Mouse (Mus musculus): Measurements from ENCODE around the gene Zfp873. TPM values are rescaled to one million over a fixed set of nuclear protein-coding genes. Genes with fewer than 3 reads are reported as not detected.
"Not testable (repeated sequence)": the region's sequence is repeated elsewhere in the genome, so short reads cannot be mapped to it uniquely, and the experiment has no call there.

The Zfp873 gene
- 10.6 and 11.4 TPM in 2 replicates for polyA plus RNA-seq (2014; fragmentation: Nextera tagmentation; extraction: Ambion mirVana)

DNA sequence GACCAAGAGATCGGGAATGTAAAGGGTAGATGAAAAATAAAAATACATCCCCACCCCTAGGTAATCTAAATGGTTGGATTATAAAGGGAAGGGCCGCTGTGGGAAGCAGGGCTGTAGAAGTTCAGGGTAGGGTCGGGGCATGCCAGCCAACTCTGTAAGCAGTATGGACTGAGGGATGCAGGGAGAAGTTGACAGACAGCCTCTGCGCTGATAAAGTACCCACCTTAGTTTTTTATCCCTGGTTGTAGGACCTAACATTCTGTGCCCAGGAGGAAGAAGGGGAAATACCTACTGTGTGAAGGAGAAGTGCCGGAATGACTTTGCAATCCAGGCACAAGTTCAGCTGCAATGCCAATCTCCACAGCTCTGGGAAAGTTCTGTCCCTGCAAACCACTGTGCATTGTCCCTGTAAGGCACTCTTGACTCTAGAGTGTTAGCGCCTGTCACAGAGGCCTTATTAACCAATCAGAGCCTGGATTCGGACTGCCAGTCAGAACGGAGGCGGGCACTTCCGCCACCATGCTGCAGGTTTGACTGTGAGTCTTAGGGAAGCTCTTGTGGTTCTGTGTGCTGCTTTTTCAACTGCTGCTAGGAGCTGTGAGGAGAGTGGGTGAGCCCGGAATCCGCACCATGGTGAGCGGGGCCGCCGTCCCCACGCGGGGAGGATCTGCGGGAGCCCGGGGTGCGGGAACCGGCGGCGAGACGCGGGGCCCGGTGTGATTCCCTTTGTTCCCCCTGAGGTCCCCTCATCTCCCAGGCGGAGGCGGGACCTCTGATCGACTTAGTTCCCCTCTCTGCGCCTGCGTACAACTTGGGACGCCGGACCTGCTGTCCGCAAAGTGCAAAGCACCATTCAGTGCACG, at the start of gene Zfp873:
Gene Zfp873 (plus strand): TSS at position 527 of the 863 bp plus-strand sequence.
- Histone ChIP-seq H3K9me3 (replicated peaks; ENCODE audit: control insufficient read depth, low read length) (peaks cover 26% of the 10 kb centered on the region), H3K4me1 (ENCODE audit: control insufficient read depth, insufficient read depth, low read length) (no peaks in the 10 kb centered on the region), H3K4me3 (ENCODE audit: low read depth, low read length) (peak within 1 kb of the TSS; percentile 73), H3K9ac (ENCODE audit: low read depth, low read length) (peak within 1 kb of the TSS; percentile 90), H3K4me2 (peak within 1 kb of the TSS; percentile 67), H3K27ac (ENCODE audit: low read depth, low read length) (peak within 1 kb of the TSS; percentile 93), H3K36me3 (ENCODE audit: control insufficient read depth, insufficient read depth, low read length) (peaks cover 14% of the 10 kb centered on the region), H3K27me3 (ENCODE audit: control insufficient read depth, insufficient read depth, low read length) (no peaks in the 10 kb centered on the region)
- WGBS (ENCODE audit: insufficient replicate concordance): 9% methylated on average over 35 of the region's 35 CpGs
- peak; percentile 97 for ATAC-seq (replicated peaks; ENCODE audit: insufficient number of reproducible peaks, low FRiP score, low TSS enrichment)

DNA sequence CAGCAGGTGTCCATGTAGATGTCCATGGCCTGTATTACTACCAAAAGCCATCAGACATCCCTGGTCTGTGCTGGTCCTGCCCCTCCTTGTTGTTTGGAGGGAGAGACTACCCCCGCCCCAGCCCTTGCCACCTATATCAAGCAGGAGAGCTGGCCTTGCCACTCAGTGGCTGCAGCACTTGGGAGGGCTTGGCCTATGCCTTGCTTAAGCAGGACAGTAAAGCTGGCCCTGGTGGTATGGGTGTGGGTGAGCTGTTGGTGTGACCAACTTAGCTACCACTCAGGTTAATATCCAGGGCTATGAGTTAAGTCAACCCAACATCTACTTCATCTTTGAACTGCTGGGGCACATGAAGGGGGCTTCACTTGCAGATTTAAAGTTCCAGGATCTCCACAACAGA, 44.7 kb upstream of the Zfp873 start:
- not testable (repeated sequence) for H3K27ac ChIP-seq (ENCODE audit: low read depth, low read length); H3K4me2 ChIP-seq; H3K9ac ChIP-seq (ENCODE audit: low read depth, low read length); ATAC-seq (replicated peaks; ENCODE audit: insufficient number of reproducible peaks, low FRiP score, low TSS enrichment); H3K27me3 ChIP-seq (ENCODE audit: control insufficient read depth, insufficient read depth, low read length); H3K4me1 ChIP-seq (ENCODE audit: control insufficient read depth, insufficient read depth, low read length); H3K4me3 ChIP-seq (ENCODE audit: low read depth, low read length); H3K36me3 ChIP-seq (ENCODE audit: control insufficient read depth, insufficient read depth, low read length); H3K9me3 ChIP-seq (replicated peaks; ENCODE audit: control insufficient read depth, low read length)
- 94% methylated on average over 1 of the region's 1 CpGs for WGBS (ENCODE audit: insufficient replicate concordance)

DNA sequence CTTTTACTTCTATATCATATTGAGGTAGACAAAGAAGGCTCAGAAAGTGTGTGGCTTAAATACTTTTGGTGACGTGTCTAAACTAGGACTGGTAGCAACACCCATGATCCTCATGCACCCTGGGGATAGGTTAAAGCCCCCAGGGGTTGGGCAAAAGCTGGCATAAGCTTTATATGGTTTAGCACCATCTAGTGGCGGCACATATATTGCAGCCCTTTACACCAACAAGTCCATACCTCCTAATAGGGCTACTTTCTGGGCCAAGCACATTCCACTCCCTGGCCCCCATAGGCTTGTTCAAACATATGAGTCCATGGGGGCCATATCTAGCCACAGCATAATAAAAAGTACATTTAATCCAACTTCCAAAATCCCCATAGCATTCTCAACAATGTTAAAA, 43.1 kb upstream of the Zfp873 start:
- not testable (repeated sequence) for H3K9ac ChIP-seq (ENCODE audit: low read depth, low read length); H3K4me1 ChIP-seq (ENCODE audit: control insufficient read depth, insufficient read depth, low read length); H3K27ac ChIP-seq (ENCODE audit: low read depth, low read length); ATAC-seq (replicated peaks; ENCODE audit: insufficient number of reproducible peaks, low FRiP score, low TSS enrichment); H3K4me2 ChIP-seq; H3K9me3 ChIP-seq (replicated peaks; ENCODE audit: control insufficient read depth, low read length); H3K36me3 ChIP-seq (ENCODE audit: control insufficient read depth, insufficient read depth, low read length); H3K27me3 ChIP-seq (ENCODE audit: control insufficient read depth, insufficient read depth, low read length); H3K4me3 ChIP-seq (ENCODE audit: low read depth, low read length)
- WGBS (ENCODE audit: insufficient replicate concordance): 24% methylated on average over 1 of the region's 2 CpGs

DNA sequence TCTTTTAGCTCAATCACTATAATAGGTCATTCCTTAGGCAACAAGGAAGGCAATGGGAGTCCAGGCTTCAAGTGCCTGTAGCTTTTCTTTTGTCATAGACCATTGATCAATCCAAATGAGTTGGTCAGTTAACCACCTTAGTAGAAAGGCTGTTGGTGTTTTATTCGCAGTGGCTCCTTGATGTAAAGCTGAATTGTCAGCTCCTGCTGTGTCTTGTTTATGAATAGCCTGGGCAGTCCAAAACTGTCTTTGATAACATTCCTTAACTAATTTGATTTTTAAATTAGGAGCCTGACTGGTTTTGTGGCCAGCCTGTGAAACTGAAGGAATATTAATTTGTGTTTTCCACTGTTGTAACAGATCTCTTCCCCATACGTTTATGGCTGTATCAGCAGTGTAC, 5.7 kb upstream of the Zfp873 start:
- 0 out of 2 replicates have a peak, but pooled peaks cover 7% of the 10 kb centered on the region for H3K9me3 ChIP-seq (replicated peaks; ENCODE audit: control insufficient read depth, low read length)
- H3K27ac ChIP-seq (ENCODE audit: low read depth, low read length): no peak overlapping the region
- WGBS (ENCODE audit: insufficient replicate concordance): 56% methylated on average over 2 of the region's 2 CpGs
- no peak overlapping the region for H3K4me2 ChIP-seq
- no peaks in the 10 kb centered on the region for H3K4me1 ChIP-seq (ENCODE audit: control insufficient read depth, insufficient read depth, low read length)
- no peak overlapping the region for H3K4me3 ChIP-seq (ENCODE audit: low read depth, low read length)
- H3K36me3 ChIP-seq (ENCODE audit: control insufficient read depth, insufficient read depth, low read length): no peaks in the 10 kb centered on the region
- ATAC-seq (replicated peaks; ENCODE audit: insufficient number of reproducible peaks, low FRiP score, low TSS enrichment): no peak
- no peaks in the 10 kb centered on the region for H3K27me3 ChIP-seq (ENCODE audit: control insufficient read depth, insufficient read depth, low read length)
- H3K9ac ChIP-seq (ENCODE audit: low read depth, low read length): no peak overlapping the region

DNA sequence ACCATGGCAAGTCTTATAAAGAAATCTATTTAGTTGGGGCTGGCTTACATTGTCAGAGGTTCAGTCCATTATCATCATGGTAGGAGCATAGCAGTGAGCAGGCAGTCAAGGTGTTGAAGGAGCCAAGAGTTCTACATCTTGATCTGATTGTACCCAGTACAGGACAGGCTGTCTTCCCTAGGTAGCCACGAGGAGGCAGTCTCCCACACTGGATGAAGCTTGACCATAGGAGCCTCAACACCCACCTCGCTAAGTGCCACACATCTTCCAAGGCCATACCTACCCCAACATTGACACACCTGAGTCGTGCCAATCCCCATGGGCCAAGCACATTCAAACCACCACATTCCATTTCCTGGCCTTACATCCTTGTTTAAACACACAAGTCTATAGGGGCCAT, 1.3 kb upstream of the Zfp873 start:
- Histone ChIP-seq H3K9me3 (replicated peaks; ENCODE audit: control insufficient read depth, low read length) (peaks cover 15% of the 10 kb centered on the region), H3K4me2 (no peak overlapping the region), H3K4me1 (ENCODE audit: control insufficient read depth, insufficient read depth, low read length) (no peaks in the 10 kb centered on the region), H3K4me3 (ENCODE audit: low read depth, low read length) (no peak overlapping the region), H3K36me3 (ENCODE audit: control insufficient read depth, insufficient read depth, low read length) (peaks cover 3% of the 10 kb centered on the region), H3K9ac (ENCODE audit: low read depth, low read length) (no peak overlapping the region), H3K27ac (ENCODE audit: low read depth, low read length) (no peak overlapping the region), H3K27me3 (ENCODE audit: control insufficient read depth, insufficient read depth, low read length) (no peaks in the 10 kb centered on the region)
- WGBS (ENCODE audit: insufficient replicate concordance): 79% methylated on average over 3 of the region's 3 CpGs
- ATAC-seq (replicated peaks; ENCODE audit: insufficient number of reproducible peaks, low FRiP score, low TSS enrichment): no peak

DNA sequence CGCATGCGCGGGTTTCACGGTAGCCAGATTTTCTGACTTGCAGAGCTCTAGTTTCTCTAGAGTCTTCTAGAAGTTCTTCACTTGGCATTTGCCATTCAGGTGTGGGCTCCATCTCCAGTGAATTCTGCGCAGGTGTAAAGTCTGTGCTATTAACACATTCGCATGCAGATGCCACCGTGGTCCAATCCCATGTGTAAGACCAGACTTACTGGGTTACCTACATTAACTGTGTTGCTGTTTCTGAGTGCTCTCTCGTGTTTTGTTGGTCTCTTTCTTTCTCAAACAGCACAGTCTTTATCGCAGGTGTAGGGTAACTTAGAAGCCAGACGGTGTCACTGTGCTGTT, 509 bp downstream of the Zfp873 start:
- not testable (repeated sequence) for H3K27me3 ChIP-seq (ENCODE audit: control insufficient read depth, insufficient read depth, low read length); ATAC-seq (replicated peaks; ENCODE audit: insufficient number of reproducible peaks, low FRiP score, low TSS enrichment); H3K4me1 ChIP-seq (ENCODE audit: control insufficient read depth, insufficient read depth, low read length)
- H3K27ac ChIP-seq (ENCODE audit: low read depth, low read length): peak overlapping the region; percentile 93
- peaks cover 30% of the 10 kb centered on the region for H3K9me3 ChIP-seq (replicated peaks; ENCODE audit: control insufficient read depth, low read length)
- peaks cover 18% of the 10 kb centered on the region for H3K36me3 ChIP-seq (ENCODE audit: control insufficient read depth, insufficient read depth, low read length)
- 25% methylated on average over 10 of the region's 10 CpGs for WGBS (ENCODE audit: insufficient replicate concordance)
- peak overlapping the region; percentile 73 for H3K4me3 ChIP-seq (ENCODE audit: low read depth, low read length)
- peak overlapping the region; percentile 67 for H3K4me2 ChIP-seq
- H3K9ac ChIP-seq (ENCODE audit: low read depth, low read length): peak overlapping the region; percentile 90

DNA sequence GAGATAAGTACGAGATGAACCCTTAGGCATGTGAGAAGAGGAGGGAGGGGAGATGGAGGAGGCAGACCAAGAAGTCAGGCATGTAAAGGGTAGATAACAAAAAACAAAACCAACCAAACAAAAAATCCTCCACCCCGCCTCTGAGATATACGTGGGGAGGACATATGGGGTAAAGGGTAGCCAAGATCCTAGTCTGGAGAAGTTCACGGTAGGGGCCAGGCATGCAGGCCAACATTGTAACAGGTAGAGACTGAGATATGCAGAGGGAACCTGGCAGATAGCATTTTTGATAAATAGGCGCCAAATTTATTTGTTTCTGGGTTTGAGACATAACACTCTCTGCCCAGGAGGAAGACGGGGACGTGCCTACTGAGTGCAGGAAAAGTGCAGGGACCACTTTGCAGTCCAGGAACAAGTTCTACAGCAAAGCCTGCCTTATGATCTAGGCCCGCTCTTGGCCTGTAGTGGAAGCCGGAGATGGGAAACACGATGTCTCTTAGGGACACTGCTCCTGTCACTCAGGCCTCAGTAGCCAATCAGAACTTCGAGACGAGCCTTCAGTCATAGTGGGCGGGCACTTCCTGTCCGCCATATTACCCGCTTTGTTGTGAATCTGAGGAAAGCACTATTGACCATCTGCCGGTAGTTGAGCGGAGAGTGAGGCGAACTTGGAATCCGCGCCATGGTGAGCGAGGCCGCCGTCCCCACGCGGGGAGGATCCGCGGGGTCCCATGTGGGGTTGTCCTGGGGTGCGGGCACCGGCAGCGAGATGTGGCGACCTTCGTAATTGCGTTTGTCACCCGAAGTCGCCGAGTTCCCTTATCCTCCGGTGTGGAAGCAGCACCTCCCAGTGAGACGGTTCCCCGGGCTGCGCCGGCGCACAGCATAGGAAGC, 35.1 kb downstream of the Zfp873 start, which contains the start of gene BC024063:
Gene BC024063 (plus strand): TSS at position 626 of the 894 bp plus-strand sequence.
- ATAC-seq (replicated peaks; ENCODE audit: insufficient number of reproducible peaks, low FRiP score, low TSS enrichment): peak; percentile 93
- H3K36me3 ChIP-seq (ENCODE audit: control insufficient read depth, insufficient read depth, low read length); H3K4me1 ChIP-seq (ENCODE audit: control insufficient read depth, insufficient read depth, low read length); H3K9me3 ChIP-seq (replicated peaks; ENCODE audit: control insufficient read depth, low read length); H3K27me3 ChIP-seq (ENCODE audit: control insufficient read depth, insufficient read depth, low read length): not testable (repeated sequence)
- peak within 1 kb of the TSS; percentile 52 for H3K4me3 ChIP-seq (ENCODE audit: low read depth, low read length)
- peak within 1 kb of the TSS; percentile 56 for H3K4me2 ChIP-seq
- 15% methylated on average over 42 of the region's 42 CpGs for WGBS (ENCODE audit: insufficient replicate concordance)
- peak within 1 kb of the TSS; percentile 59; the same call in 1 of the 2 replicates for H3K9ac ChIP-seq (ENCODE audit: low read depth, low read length)
- H3K27ac ChIP-seq (ENCODE audit: low read depth, low read length): peak within 1 kb of the TSS; percentile 46; the same call in 1 of the 2 replicates

DNA sequence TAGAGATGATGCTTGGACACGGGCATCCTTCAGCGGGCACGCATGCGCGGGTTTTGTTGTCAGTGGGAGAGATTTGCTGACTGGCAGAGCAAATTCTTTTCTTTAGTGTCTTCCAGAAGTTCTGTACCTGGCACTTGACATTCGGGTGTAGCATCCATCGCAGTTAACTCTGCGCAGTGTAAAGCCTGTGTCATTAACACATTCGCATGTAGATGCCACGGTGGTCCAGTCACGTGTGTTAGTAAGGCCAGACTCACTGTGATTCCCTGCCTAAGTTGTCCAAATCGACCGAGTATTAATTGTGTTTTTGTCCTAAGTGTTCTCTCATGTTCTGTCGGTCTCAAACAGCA, 35.7 kb downstream of the Zfp873 start:
- Histone ChIP-seq H3K4me3 (ENCODE audit: low read depth, low read length) (peak overlapping the region; percentile 52), H3K9ac (ENCODE audit: low read depth, low read length) (peak overlapping the region; percentile 59; the same call in 1 of the 2 replicates), H3K4me2 (peak overlapping the region; percentile 56)
- WGBS (ENCODE audit: insufficient replicate concordance): 24% methylated on average over 11 of the region's 14 CpGs
- not testable (repeated sequence) for H3K9me3 ChIP-seq (replicated peaks; ENCODE audit: control insufficient read depth, low read length); H3K36me3 ChIP-seq (ENCODE audit: control insufficient read depth, insufficient read depth, low read length); H3K27ac ChIP-seq (ENCODE audit: low read depth, low read length); H3K4me1 ChIP-seq (ENCODE audit: control insufficient read depth, insufficient read depth, low read length); H3K27me3 ChIP-seq (ENCODE audit: control insufficient read depth, insufficient read depth, low read length); ATAC-seq (replicated peaks; ENCODE audit: insufficient number of reproducible peaks, low FRiP score, low TSS enrichment)
